Mouse (Mus musculus) lung, postnatal 0 days (tissue): ENCODE results near the gene Dgcr8. TPM values are rescaled to one million over a fixed set of nuclear protein-coding genes. Genes with fewer than 3 reads are reported as not detected.
A peak's percentile ranks its signal among the peaks of the same experiment; 100 is the strongest.

Experiments
- ATAC-seq: fragments of 200-750 bp; cut with Nextera tagmentation; 2 replicates; pipeline ENCODE4 v1.8.0; 2017; ENCODE audit warnings: moderate library complexity
- DNase-seq: peaks from one replicate; pipeline ENCODE4 v3.0.0-alpha.2; 2016; ENCODE audit warnings: low spot score
- H3K27ac ChIP-seq: fragments of 300-500 bp; sonication (generic); 2 replicates; pipeline ENCODE4 v1.5.1; 2014; ENCODE audit warnings: antibody characterized with exemption, mild to moderate bottlenecking, low read length, mixed read lengths
- H3K27me3 ChIP-seq: fragments of 300-500 bp; sonication (generic); replicated peaks from 2 replicates; pipeline ENCODE4 v1.6.1; 2014; ENCODE audit warnings: low read length, mixed read lengths; ENCODE audit not compliant: insufficient read depth
- H3K36me3 ChIP-seq: fragments of 300-500 bp; sonication (generic); 2 replicates; pipeline ENCODE4 v1.6.1; 2014; ENCODE audit warnings: low read length, mixed read lengths; ENCODE audit not compliant: insufficient read depth
- H3K4me1 ChIP-seq: fragments of 300-500 bp; sonication (generic); 2 replicates; pipeline ENCODE4 v1.6.1; 2014; ENCODE audit warnings: antibody characterized with exemption, low read depth, low read length, mixed read lengths; ENCODE audit not compliant: insufficient read depth
- H3K4me2 ChIP-seq: fragments of 300-500 bp; sonication (generic); replicated peaks from 2 replicates; pipeline ENCODE4 v1.6.1; 2014; ENCODE audit warnings: low read depth, mild to moderate bottlenecking, low read length, moderate library complexity, mixed read lengths
- H3K4me3 ChIP-seq: fragments of 300-500 bp; sonication (generic); 2 replicates; pipeline ENCODE4 v1.5.1; 2014; ENCODE audit warnings: low read depth, low read length
- H3K9ac ChIP-seq: fragments of 300-500 bp; sonication (generic); replicated peaks from 2 replicates; pipeline ENCODE4 v1.6.1; 2014; ENCODE audit warnings: low read depth, mild to moderate bottlenecking
- H3K9me3 ChIP-seq: fragments of 300-500 bp; sonication (generic); 2 replicates; pipeline ENCODE4 v1.6.1; 2016; ENCODE audit warnings: low read length, mixed read lengths
- CTCF ChIP-seq: IDR thresholded peaks from 2 replicates; pipeline ENCODE4 v1.5.1; 2016; ENCODE audit warnings: antibody characterized with exemption, mild to moderate bottlenecking
- EP300 ChIP-seq: IDR thresholded peaks from 2 replicates; pipeline ENCODE4 v1.6.1; 2016; ENCODE audit warnings: antibody characterized with exemption, mild to moderate bottlenecking, control low read depth
- WGBS: fragments of 180-500 bp; shearing (Covaris S2); extraction: QIAGEN DNeasy Blood & Tissue Kit; methylation state at CpG from one replicate; pipeline ENCODE4 v1.1.7; 2014; 5-methylcytosine and 5-hydroxymethylcytosine counted together
- polyA plus RNA-seq: library from polyadenylated mRNA; unstranded; fragments of >200 nt; fragmentation: Nextera tagmentation; extraction: Ambion mirVana; gene quantifications from 2 replicates; pipeline ENCODE4 v1.2.1, GENCODE M21; 2015

Gene Dgcr8
- polyA plus RNA-seq, 1 experiment from 2014 or later: 13.3 TPM

DNA sequence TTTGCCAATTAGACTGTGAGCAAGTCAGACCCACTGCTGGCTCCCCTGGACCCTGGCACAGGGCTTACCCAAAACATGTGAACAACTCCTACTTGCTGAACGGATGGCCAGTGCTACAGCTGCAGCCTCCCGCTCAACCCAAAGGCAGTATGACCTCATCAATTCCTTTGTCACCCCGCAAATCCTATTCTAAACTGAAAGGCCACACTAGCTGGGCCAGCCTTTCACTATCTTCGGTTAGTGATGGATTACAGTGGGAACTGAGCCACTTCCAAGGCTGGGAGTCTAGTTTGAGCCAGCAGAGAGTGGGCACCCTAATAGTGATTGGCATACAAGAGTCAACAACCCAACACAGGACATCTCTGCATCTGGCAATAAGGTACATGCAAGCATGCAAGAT is 880 bp downstream of the Dgcr8 start:
- no peaks in the 10 kb centered on the region for H3K27me3 ChIP-seq
- H3K9me3 ChIP-seq: no peaks in the 10 kb centered on the region
- peak overlapping the region; percentile 75 for H3K4me3 ChIP-seq
- no peak for TF ChIP-seq EP300
- TF ChIP-seq CTCF: no peak
- H3K9ac ChIP-seq: peak overlapping the region; percentile 80
- peak overlapping the region; percentile 82 for H3K4me2 ChIP-seq
- H3K4me1 ChIP-seq: peaks cover 5% of the 10 kb centered on the region
- DNase-seq (peak; percentile 31), ATAC-seq (no peak)
- H3K27ac ChIP-seq: 0 out of 2 replicates have a peak overlapping the region, but pooled peaks have one; percentile 86
- under 1% methylated on average over 4 of the region's 4 CpGs for WGBS
- peaks cover 11% of the 10 kb centered on the region; the same call in 1 of the 2 replicates for H3K36me3 ChIP-seq

DNA sequence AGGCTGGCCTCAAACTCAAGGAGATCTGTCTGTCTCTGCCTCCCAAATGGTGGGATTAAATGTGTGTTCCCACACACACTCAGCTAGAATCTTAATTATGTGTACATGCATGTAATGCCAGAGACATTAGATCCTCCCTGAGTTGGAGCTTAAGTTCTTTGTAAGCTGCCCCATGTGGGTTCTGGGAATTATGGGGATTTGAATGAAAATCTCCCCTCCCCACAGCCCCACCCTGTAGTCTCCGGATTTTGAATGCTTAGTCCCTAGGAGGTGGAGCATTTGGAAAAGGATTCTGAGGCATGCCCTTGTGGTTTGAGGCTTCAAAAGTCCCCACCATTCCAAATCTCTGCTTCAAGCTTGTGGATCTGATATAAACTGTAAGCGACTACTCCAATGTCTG is 13.9 kb downstream of the Dgcr8 start:
- WGBS: 75% methylated on average over 2 of the region's 2 CpGs
- TF ChIP-seq CTCF (no peak), EP300 (no peak)

DNA sequence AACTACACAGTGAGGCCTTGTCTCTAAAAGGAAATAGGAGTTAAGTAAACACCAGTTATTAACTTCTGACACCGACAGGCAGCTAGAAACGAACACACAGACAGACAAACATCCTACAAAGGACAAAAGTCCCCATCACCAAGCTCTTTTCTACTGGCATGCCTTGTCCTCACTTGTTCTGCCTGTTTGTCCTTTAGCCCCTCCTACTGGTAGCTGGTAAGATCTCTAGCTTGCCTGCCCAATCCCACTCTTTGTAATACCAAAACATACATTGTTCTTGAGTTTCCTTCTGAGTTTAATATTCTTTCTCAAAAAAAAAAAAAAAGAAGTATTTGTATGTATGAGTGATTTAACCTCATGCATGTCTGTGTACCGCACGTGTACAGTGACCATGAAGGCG is 20.9 kb downstream of the Dgcr8 start:
- no peaks in the 10 kb centered on the region for H3K27me3 ChIP-seq
- H3K9me3 ChIP-seq: no peaks in the 10 kb centered on the region
- H3K4me2 ChIP-seq: no peak overlapping the region
- TF ChIP-seq CTCF (peak; percentile 54), EP300 (no peak)
- no peak overlapping the region for H3K27ac ChIP-seq
- DNase-seq (peak; percentile 32), ATAC-seq (no peak)
- H3K36me3 ChIP-seq: peaks cover 27% of the 10 kb centered on the region
- no peak overlapping the region for H3K9ac ChIP-seq
- WGBS: 78% methylated on average over 5 of the region's 5 CpGs
- no peak overlapping the region for H3K4me3 ChIP-seq
- H3K4me1 ChIP-seq: no peaks in the 10 kb centered on the region

More for the DNA sequence above, 13.9 kb downstream of the Dgcr8 start:
- H3K9me3 ChIP-seq: no peaks in the 10 kb centered on the region
- ATAC-seq (no peak), DNase-seq (no peak)
- no peaks in the 10 kb centered on the region for H3K27me3 ChIP-seq
- H3K9ac ChIP-seq: no peak overlapping the region
- H3K36me3 ChIP-seq: peaks cover 40% of the 10 kb centered on the region
- no peak overlapping the region for H3K27ac ChIP-seq
- H3K4me2 ChIP-seq: no peak overlapping the region
- no peak overlapping the region for H3K4me3 ChIP-seq
- no peaks in the 10 kb centered on the region for H3K4me1 ChIP-seq

- Histone ChIP-seq H3K9ac (no peak overlapping the region), H3K27ac (no peak overlapping the region), H3K36me3 (peaks cover 38% of the 10 kb centered on the region), H3K4me2 (no peak overlapping the region), H3K4me3 (no peak overlapping the region), H3K9me3 (no peaks in the 10 kb centered on the region), H3K27me3 (no peaks in the 10 kb centered on the region), H3K4me1 (no peaks in the 10 kb centered on the region)
- no peak for TF ChIP-seq CTCF
- no peak for TF ChIP-seq EP300
- 81% methylated on average over 2 of the region's 2 CpGs for WGBS
- DNase-seq (no peak), ATAC-seq (no peak)
Measured at GRCm38 (mm10) chr16:18265024-18265423, 24.0 kb downstream of the Dgcr8 start.

GRCm38 (mm10) chr16:18258221-18258620 is 30.8 kb downstream of the Dgcr8 start, which contains the start of gene Gm49776:
Gene Gm49776 (minus strand): TSS chr16:18258321.
- Histone ChIP-seq H3K4me1 (no peaks in the 10 kb centered on the region), H3K27me3 (no peaks in the 10 kb centered on the region), H3K9me3 (no peaks in the 10 kb centered on the region), H3K4me2 (no peak within 1 kb of the TSS), H3K27ac (no peak within 1 kb of the TSS), H3K4me3 (no peak within 1 kb of the TSS), H3K9ac (no peak within 1 kb of the TSS), H3K36me3 (peaks cover 59% of the 10 kb centered on the region; the same call in 1 of the 2 replicates)
- ATAC-seq (no peak), DNase-seq (no peak)
- TF ChIP-seq CTCF (no peak), EP300 (no peak)
- 98% methylated on average over 2 of the region's 2 CpGs for WGBS

DNA sequence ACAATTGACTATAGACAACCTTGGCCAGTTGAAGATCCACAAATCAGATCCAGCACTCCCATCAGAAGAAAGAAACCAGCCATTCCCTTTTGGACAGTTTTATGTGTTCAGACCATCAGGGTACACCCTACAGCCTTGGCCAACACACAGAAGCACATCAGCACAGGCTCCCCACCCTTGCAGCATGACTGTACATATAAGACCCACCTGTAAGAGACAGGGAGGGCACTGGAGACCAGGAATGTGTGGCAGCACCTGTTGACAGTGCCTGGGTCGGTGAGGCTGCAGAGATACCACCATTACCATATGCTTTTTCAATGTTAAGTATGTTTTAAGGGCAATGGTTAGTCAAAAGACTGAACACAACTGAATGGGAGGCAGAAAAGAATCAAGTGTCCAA is 35.2 kb downstream of the Dgcr8 start:
- Histone ChIP-seq H3K27ac (no peak overlapping the region), H3K4me2 (no peak overlapping the region), H3K9me3 (no peaks in the 10 kb centered on the region), H3K36me3 (peaks cover 38% of the 10 kb centered on the region; the same call in 1 of the 2 replicates), H3K4me3 (no peak overlapping the region), H3K4me1 (peaks cover 12% of the 10 kb centered on the region), H3K27me3 (no peaks in the 10 kb centered on the region), H3K9ac (no peak overlapping the region)
- DNase-seq (no peak), ATAC-seq (no peak)
- WGBS: 82% methylated on average over 1 of the region's 1 CpGs
- TF ChIP-seq CTCF: no peak
- no peak for TF ChIP-seq EP300

DNA sequence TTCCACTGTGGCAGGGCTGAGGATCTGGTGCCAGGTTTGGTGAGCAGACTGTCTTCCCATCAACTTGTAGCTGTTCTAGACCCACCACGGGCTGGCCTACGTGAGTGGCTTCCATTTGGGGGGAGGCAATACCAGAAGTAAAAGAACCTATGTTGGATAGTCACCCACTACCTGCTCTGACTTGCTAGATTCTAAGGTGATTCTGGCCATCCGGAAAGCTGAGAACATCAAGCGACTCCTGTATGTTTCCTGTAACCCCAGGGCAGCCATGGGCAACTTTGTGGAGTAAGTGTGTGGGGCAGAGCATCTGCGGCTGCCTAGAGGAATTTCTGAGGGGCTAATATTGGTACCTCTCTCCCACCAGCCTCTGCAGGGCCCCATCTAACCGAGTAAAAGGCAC is 36.3 kb downstream of the Dgcr8 start:
- no peaks in the 10 kb centered on the region for H3K27me3 ChIP-seq
- H3K27ac ChIP-seq: no peak overlapping the region
- no peaks in the 10 kb centered on the region for H3K9me3 ChIP-seq
- H3K9ac ChIP-seq: no peak overlapping the region
- H3K4me1 ChIP-seq: peaks cover 12% of the 10 kb centered on the region
- DNase-seq (no peak), ATAC-seq (no peak)
- no peak for TF ChIP-seq EP300
- no peak for TF ChIP-seq CTCF
- H3K4me2 ChIP-seq: no peak overlapping the region
- no peak overlapping the region for H3K4me3 ChIP-seq
- 80% methylated on average over 6 of the region's 6 CpGs for WGBS
- H3K36me3 ChIP-seq: peaks cover 30% of the 10 kb centered on the region; the same call in 1 of the 2 replicates
